Mouse (Mus musculus): ENCODE data around the gene Kansl2. TPM values are rescaled to one million over a fixed set of nuclear protein-coding genes. Genes with fewer than 3 reads are reported as not detected.

Gene Kansl2
- 10 to 100 TPM; 59.5 to 59.7 TPM for total RNA-seq (2021)

DNA sequence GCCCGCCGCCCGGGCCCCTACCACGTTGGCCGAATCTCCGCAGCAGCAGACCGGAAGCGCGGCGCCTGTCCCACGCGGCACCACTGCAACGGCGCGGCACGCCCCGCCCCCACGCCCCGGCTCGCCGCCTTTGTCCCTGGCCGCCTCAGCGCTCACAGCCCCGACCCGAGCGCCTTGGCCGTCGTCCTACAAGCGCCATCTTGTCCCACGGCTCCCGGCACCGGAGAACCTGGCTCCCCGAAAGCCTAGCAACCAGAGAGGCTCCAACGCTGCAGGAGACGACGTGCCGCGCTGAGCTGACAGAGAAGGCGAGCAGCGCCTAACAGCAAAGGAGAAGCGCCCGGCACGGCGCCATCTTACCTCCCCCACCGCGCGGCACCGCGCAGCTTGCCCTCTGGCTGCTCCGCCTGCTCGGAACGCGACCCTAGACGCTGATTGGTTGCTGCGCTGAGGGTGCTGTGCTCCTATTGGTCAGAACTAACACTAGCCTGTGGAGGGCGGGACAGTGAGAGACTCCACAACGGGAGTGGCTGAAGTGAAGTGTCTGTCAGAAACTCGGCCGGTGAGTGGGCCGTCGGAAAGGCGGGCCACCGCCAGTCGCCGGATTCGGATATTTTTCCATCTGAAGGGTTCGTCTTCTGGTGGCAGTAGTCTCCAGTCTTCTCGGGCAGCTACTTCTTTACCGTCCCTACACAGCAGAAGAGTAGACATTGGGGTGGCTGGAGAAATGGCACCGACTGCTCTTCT, at the start of gene Kansl2:
Gene Kansl2, minus strand, starts transcription at position 384 of the 747 bp plus-strand sequence.
- peak; percentile 90 to 93 for DNase-seq (ENCODE audit: extremely low spot score in 1 of 2, low spot score in 1 of 2)

- DNase-seq (ENCODE audit: extremely low spot score in 1 of 2, low spot score in 1 of 2), result no peak
Measured at GRCm38 (mm10) chr15:98582996-98583395, 48.9 kb upstream of the Kansl2 start.

DNA sequence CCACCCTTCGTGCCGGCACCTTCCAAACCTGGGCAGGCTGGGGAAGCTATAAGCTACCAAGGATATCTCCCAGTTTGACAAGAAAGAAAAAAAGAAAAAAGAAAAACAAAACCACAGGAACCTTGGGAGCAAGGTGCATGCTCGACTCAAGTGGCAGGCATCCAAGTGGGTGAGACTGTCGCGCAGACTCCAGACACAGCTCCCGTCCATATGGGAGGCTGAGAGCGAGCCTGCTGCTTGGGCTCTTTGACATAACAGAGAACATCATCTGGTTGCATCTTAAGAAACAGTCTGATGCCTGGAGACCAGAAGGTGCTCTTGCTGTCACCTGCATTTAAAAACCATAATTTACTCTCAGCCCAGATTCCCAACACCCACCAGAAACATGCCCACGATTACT, 48.3 kb upstream of the Kansl2 start:
- no peak for DNase-seq (ENCODE audit: extremely low spot score in 1 of 2, low spot score in 1 of 2)

GRCm38 (mm10) chr15:98579795-98580464, 45.9 kb upstream of the Kansl2 start:
- peak; percentile 49 to 76 for DNase-seq (ENCODE audit: extremely low spot score in 1 of 2, low spot score in 1 of 2)

DNA sequence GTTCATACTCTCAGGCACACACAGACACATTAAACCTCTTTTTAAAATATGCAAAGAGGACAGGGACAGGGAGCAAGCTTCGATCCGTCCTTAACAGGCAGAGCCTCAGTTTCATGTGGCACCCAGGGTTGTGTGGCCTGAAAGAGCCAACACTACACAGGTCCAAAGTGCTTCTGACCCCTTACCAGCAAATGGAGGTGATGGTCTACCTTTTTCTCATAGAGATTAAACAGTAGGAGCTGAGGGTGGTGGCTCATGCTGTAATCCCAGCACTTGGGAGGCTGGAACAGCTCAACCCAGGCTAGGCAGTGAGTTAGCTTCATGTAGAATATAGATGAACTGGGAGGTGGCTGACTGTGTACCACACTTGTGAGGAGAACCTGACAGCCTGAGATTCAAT, 45.2 kb upstream of the Kansl2 start:
- DNase-seq (ENCODE audit: extremely low spot score in 1 of 2, low spot score in 1 of 2), result no peak

- DNase-seq (ENCODE audit: extremely low spot score in 1 of 2, low spot score in 1 of 2), result no peak
Measured at GRCm38 (mm10) chr15:98573293-98573692, 39.2 kb upstream of the Kansl2 start.

DNA sequence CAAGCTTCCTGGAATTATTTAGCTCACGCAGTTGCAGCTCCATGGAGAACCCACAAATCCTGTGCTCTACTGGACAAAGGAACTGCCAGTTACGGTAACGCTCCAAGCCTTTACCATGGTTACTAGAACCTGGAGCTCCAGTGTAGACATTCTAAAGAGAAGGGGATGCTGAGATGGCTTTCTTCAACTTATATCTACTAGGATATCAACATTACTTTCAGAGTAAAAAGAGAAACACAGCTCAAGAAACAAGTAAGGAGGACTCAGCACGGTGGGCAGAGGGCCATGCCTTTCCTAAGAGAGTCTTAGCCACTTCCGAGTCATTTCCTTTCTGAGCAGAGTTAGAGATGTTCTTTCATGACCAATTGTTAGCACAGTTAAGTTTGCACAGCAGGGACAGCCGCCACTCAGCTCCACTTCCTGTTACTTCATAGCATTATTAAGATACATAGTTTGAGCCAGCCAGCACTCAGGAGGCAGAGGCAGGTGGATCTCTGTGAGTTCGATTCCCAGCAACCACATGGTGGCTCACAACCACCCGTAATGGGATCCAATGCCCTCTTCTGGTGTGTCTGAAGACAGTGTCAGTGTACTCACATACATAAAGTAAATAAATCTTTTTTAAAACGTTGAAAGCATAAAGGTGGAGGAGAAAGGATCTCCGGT, 36.9 kb upstream of the Kansl2 start, which contains the start of the genes Ccnt1 and 4930415O20Rik:
Gene Ccnt1, minus strand, starts transcription at position 51 of the 666 bp plus-strand sequence.
Gene 4930415O20Rik, plus strand, starts transcription at position 132 of the 666 bp plus-strand sequence.
- DNase-seq (ENCODE audit: extremely low spot score in 1 of 2, low spot score in 1 of 2), result no peak

DNA sequence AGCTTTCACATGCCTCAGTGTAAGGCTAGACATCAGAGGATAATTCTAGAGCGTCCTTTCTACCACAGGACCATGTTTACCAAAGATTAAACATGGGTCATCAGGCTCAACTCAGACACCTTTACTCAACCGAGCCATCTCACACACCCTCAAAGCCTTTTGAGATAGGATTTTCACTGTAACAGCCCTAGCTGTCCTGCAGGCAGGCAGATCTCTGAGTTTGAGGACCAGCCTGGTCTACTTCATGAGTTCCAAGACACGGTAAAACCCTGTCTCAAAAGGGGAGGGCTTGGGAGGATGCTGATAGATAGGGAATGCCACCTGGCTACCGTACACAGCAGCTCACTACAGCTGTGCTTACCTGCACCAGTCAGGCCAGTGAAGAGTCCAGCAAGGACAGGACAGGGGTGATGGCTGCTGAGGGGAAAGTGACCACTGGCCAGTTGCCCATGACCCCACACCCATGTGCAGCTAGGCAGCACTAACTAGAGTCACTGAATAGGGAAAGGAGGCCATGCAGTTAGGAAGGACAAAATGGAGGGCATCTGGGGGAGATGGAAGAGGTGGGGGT, 35.8 kb upstream of the Kansl2 start:
- no peak for DNase-seq (ENCODE audit: extremely low spot score in 1 of 2, low spot score in 1 of 2)

DNA sequence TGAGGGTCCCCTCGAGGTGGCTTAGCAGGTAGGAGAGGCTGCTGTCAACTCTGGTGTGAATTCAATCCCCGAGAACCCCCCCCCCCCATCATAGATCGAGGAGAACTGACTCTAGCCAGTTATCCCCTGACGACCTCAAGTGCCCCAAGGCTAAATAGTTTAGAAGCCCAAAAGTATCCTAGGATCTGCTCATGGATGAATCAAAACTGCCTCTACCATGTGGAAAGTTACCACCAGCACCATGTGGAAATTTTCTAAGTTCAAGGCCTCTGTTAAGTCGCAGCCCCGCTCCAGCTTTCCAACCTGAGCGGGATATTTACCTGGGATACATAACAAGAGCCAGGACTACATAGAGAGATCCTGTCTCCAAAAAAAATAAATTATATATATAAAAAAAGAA, 35.2 kb upstream of the Kansl2 start:
- no peak for DNase-seq (ENCODE audit: extremely low spot score in 1 of 2, low spot score in 1 of 2)

GRCm38 (mm10) chr15:98568256-98569033, 34.4 kb upstream of the Kansl2 start:
- DNase-seq (ENCODE audit: extremely low spot score in 1 of 2, low spot score in 1 of 2), result no peak

GRCm38 (mm10) chr15:98567278-98568134, 33.4 kb upstream of the Kansl2 start:
- DNase-seq (ENCODE audit: extremely low spot score in 1 of 2, low spot score in 1 of 2), result peak; percentile 99

DNA sequence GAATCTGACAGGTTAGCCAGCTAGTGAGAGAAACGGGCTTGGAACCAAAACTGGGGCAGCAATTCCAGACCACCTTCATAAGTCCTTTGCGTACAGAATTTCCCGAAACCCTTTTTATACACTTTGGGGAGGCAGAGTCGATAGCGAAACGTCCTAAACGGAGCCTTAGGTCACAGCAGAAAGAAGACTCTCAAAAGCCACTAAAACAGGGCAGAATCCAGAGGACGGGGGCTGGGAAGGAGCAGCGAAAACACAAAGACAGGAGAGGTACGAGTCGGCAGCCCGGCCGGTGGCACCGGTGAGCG, 32.9 kb upstream of the Kansl2 start:
- DNase-seq (ENCODE audit: extremely low spot score in 1 of 2, low spot score in 1 of 2), result no peak

GRCm38 (mm10) chr15:98557186-98557585, 23.1 kb upstream of the Kansl2 start:
- no peak for DNase-seq (ENCODE audit: extremely low spot score in 1 of 2, low spot score in 1 of 2)

DNA sequence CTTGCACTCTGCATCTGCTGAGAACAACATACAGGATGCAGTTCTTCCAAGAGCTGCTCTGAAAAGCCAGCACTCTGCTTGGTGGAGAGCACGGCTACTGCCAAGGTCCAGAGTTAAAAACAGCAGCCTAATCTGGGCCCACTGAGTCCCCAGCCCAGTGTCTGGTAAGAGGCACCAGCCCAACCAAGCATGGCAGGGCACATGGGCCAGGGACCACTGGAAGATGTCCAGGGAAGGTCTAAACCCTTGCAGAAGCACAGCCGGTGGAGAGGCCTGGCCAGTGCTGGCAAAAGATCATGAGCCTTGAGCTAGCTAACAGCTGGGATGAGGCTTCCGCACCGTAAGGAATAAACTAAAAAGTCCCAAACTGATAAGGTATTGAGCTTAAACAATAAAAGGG, 21.8 kb upstream of the Kansl2 start:
- no peak for DNase-seq (ENCODE audit: extremely low spot score in 1 of 2, low spot score in 1 of 2)

DNA sequence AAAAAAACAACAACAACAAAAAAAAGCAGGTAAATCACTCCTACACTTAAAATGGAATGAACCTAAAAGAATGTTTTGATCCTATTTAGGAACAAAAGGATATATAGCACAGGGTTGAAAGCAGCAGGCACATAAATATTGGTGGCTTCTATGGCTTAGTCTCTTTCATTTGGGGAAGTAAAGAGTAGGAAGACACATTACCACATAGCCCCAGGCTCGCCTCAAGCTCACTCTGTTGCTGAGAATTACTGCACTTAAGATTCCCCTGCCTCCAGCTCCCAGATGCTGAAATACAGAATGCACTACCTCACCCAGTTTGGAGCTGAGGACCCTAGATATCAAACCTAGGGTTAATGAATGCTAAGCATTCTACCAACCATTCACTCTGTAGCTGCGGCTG, 18.7 kb upstream of the Kansl2 start:
- no peak for DNase-seq (ENCODE audit: extremely low spot score in 1 of 2, low spot score in 1 of 2)

DNA sequence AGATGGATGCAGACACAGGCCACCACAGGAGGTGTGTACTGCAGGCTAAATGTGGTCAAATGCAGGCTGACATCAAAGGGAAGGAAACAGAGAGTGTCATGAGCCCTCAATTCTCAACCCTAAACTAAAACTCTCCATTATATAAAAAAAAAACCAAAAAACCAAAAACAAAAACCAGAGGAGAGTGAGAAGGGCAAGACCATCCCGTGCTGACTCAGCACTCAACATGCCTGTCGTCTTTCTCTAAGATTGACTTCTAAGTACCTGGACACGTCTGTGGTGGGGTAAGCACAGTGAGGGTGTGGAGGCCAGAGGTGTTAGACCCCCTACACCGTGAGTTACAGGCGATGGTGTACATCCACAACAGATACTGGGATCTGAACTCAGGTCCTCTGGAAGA, 12.8 kb upstream of the Kansl2 start:
- DNase-seq (ENCODE audit: extremely low spot score in 1 of 2, low spot score in 1 of 2), result no peak

DNA sequence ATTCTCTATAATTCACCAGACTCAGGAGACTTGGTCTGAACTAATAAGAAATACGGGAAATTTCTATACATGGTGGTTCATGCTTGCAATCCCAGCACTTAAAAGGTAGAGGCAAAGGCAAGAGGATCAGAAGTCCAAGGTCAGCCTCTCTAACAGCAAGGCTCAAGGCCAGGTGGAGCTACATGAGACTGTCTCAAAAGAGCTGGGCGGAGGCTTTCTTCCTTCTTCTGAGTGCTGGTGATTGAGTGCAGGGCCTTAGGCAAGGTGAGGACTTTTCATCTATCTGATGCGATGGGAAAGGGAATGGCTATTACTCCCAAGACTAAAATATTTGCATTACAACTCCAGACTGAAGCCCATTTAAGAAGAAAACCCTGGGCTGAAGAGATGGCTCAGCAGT, 11.1 kb upstream of the Kansl2 start:
- no peak for DNase-seq (ENCODE audit: extremely low spot score in 1 of 2, low spot score in 1 of 2)

GRCm38 (mm10) chr15:98543341-98543740, 9.3 kb upstream of the Kansl2 start:
- no peak for DNase-seq (ENCODE audit: extremely low spot score in 1 of 2, low spot score in 1 of 2)

- no peak for DNase-seq (ENCODE audit: extremely low spot score in 1 of 2, low spot score in 1 of 2)
Measured at GRCm38 (mm10) chr15:98541064-98541463, 7.0 kb upstream of the Kansl2 start.

Measured in layer of hippocampus, postnatal 25 days (tissue).